ENCODE assay signal across 9 mouse cellular contexts in the genomic region with DNA sequence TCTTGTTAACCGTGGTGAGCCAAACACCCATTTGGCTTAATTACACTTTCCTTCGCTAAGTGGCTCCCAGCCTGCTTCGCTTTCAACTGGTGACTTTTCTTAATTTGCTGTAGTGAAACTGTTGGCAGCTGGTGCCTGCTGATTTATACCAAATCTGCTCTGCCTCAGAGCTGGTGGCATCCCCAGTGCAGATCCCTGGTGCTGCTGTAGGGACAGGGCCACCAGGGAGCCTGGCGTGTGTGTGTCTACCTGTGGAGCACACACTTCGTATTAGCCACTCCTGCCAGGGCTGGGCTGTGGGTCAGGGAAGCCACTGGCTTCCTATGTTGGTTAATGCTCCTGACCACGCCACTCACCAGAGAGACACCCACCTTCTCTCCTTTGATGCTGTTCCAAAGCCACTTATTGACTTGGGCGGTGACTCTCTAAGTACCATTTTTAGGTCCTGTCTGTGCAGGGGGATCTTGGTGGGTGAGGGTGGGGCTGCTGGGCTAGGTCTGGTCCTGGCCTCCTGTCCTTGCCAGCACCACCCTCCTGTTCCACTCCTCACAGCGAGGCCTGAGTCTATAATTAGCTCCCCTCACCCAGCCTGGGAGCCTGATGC. TPM values are rescaled to one million over a fixed set of nuclear protein-coding genes. Genes with fewer than 3 reads are reported as not detected.
A peak's percentile ranks its signal among the peaks of the same experiment; 100 is the strongest.
DNase-seq lines count a peak whose midpoint lies in the region; ATAC-seq lines count a peak whose summit lies in the region.
"Had no signal": no experiment of that assay in that cellular context is flagged by ENCODE, and none has a peak within 500 bp of the region (broad histone marks: within the 10 kb centered on the region; RNA-seq: fewer than 3 reads in every experiment).

No protein-coding gene starts in this region.

- H3K36me3 ChIP-seq in limb, embryonic 11.5 days (ENCODE audit: control insufficient read depth, insufficient read depth, low read length), result no peaks in the 10 kb centered on the region

- no peaks in the 10 kb centered on the region for H3K9me3 ChIP-seq in limb, embryonic 11.5 days (ENCODE audit: control insufficient read depth, low read length)

- H3K27me3 ChIP-seq in limb, embryonic 11.5 days (ENCODE audit: control insufficient read depth, insufficient read depth, low read length), result no peaks in the 10 kb centered on the region
- H3K27me3 ChIP-seq: CH12.LX had no signal

- no peak overlapping the region for H3K4me2 ChIP-seq in limb, embryonic 11.5 days (ENCODE audit: low read depth, severe bottlenecking)

- H3K4me1 ChIP-seq in limb, embryonic 11.5 days (ENCODE audit: control insufficient read depth, insufficient read depth, low read length), result peaks cover 14% of the 10 kb centered on the region; the same call in 1 of the 2 replicates

- WGBS in limb, embryonic 11.5 days, result 17% methylated on average over 8 of the region's 8 CpGs

- peak; percentile 66; the same call in 1 of the 2 replicates for ATAC-seq in frontal cortex, adult (ENCODE audit: low TSS enrichment)
- ATAC-seq in limb, embryonic 11.5 days (ENCODE audit: insufficient number of reproducible peaks, low FRiP score, low TSS enrichment, low read depth), result no peak

- no peak for DNase-seq in frontal cortex, postnatal 10 days (ENCODE audit: low spot score in 2 of 2)
- DNase-seq in MN1 (ENCODE audit: low spot score), result peak; percentile 80
- DNase-seq in heart, adult 18-20 months, result peak; percentile 66 to 87
- DNase-seq in limb, embryonic 11.5 days (ENCODE audit: low spot score), result peak; percentile 59
- no peak for DNase-seq in spleen, postnatal 4 days (ENCODE audit: low spot score in 2 of 2)
- DNase-seq in urinary bladder, postnatal 10 days (ENCODE audit: low spot score), result no peak
- no peak for DNase-seq in adrenal gland, postnatal 25 days

- H3K27ac ChIP-seq in limb, embryonic 11.5 days (replicated peaks; ENCODE audit: low read depth, low read length), result no peak overlapping the region

- no peak overlapping the region for H3K4me3 ChIP-seq in limb, embryonic 11.5 days (ENCODE audit: low read depth, low read length)

- H3K9ac ChIP-seq in limb, embryonic 11.5 days (ENCODE audit: low read length), result no peak overlapping the region

RNA-seq across cellular contexts. Expression of gene Tesc, which starts 30.1 kb away (rescaled TPM):
- 100 to 1,000 TPM; 183 to 211 TPM for total RNA-seq in heart, adult 18-20 months (2021)
- 0.53 and 0.75 TPM in 2 replicates for polyA plus RNA-seq in limb, embryonic 11.5 days (2014; fragmentation: Nextera tagmentation; extraction: Ambion mirVana)
- 103 and 131 TPM in 2 replicates for total RNA-seq in adrenal gland, postnatal 25 days (2021)

Comparison
In these comparisons a context has a peak if more than half of its experiments do, and no peak if none do; other contexts are left out.
1. DNase-seq: peak in MN1 (single experiment), heart, adult 18-20 months (2 of 2) and limb, embryonic 11.5 days (single experiment); none in frontal cortex, postnatal 10 days (0 of 2), spleen, postnatal 4 days (0 of 2), urinary bladder, postnatal 10 days (single experiment) and adrenal gland, postnatal 25 days (single experiment).